Mouse (Mus musculus): ENCODE data around the gene Tacr2.
A peak's percentile ranks its signal among the peaks of the same experiment; 100 is the strongest.

Tacr2 gene

DNA sequence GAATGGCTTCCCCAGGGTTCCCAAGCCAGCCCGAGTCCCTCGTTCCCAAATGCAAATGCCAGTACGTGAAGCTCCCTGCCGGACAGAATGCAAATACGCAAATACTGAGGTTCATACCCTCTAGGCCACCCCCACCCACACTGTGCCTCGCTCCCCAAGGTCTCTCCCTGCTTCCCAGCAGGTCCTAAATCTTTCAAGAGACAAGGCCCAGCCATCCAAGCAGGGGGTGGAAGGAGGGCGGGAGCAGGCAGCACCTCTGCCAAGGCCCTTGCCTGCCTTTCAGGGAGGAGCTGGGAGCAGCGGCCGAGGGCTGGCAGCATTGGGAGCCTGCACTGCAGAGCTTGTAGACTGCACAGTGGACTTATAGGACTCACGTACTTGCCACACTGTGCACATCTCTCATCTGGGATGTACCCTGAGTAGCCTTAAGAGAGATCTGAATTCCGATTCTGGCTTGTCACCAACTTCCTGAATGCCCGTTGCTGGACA, at the start of gene Tacr2:
Gene Tacr2, plus strand, starts transcription at position 439 of the 489 bp plus-strand sequence.
- no peak for DNase-seq (ENCODE audit: low spot score in 2 of 2)

- DNase-seq (ENCODE audit: low spot score in 2 of 2) = no peak
Measured at GRCm38 (mm10) chr10:62202574-62202973, 49.7 kb upstream of the Tacr2 start.

DNA sequence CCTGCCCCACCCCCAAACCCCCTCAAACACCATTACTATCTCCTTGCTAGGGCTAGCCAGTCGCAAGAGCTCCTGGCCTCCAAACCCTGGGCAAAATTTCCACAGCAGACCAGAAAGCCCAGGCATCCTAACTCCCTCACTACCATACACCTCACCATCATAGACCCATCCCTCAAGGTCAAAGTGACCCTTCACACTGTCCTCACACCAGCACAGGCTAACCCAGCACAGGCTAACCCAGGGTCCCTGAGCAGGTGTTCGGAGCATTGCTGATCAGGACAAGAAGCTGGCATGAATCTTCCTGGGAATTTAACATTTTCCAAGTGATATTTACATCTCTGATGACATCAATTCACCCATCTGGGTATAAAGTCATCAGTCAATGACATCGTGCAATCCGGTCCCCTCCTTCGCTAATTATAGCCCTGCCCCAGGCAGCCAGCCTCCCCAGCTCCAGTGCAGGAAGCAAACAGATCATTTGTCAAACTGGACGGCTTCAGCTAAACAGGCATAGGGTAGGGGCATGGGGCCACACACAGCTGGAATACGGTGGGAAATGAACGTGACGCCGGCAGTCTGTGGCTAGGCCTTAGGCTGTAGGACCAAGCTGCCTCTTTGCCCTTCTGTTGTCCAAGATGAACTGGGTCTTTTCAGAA, 43.9 kb upstream of the Tacr2 start:
- DNase-seq (ENCODE audit: low spot score in 2 of 2) = no peak

GRCm38 (mm10) chr10:62211310-62211709, 40.9 kb upstream of the Tacr2 start:
- DNase-seq (ENCODE audit: low spot score in 2 of 2) = no peak

DNA sequence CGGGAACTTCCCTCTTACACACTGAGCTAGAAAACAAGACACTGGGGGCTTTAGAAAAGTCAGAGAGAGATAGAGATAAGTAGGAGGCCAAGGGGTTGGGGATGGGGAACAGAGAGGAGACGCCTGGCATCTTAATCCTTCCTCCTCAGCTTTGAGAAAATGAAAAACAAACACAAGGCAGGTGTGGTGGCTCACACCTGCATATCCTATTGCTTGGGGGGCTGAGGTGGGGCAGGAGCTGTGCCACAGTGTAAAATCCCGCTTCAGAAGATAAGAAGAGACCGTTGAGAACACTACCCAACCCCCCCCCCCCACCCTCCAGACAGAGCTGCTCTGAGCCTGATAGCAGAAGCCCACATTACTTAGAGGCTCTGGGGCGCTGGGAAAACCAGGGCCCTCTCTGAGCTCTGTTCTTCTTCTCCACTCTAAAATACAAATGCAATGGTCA, 37.0 kb upstream of the Tacr2 start:
- no peak for DNase-seq (ENCODE audit: low spot score in 2 of 2)

GRCm38 (mm10) chr10:62215633-62216032, 36.6 kb upstream of the Tacr2 start:
- no peak for DNase-seq (ENCODE audit: low spot score in 2 of 2)

- DNase-seq (ENCODE audit: low spot score in 2 of 2) = no peak
Measured at GRCm38 (mm10) chr10:62216595-62216994, 35.6 kb upstream of the Tacr2 start.

- DNase-seq (ENCODE audit: low spot score in 2 of 2) = no peak
Measured at GRCm38 (mm10) chr10:62217196-62217595, 35.0 kb upstream of the Tacr2 start.

GRCm38 (mm10) chr10:62218044-62218788, 34.0 kb upstream of the Tacr2 start:
- DNase-seq (ENCODE audit: low spot score in 2 of 2) = no peak

DNA sequence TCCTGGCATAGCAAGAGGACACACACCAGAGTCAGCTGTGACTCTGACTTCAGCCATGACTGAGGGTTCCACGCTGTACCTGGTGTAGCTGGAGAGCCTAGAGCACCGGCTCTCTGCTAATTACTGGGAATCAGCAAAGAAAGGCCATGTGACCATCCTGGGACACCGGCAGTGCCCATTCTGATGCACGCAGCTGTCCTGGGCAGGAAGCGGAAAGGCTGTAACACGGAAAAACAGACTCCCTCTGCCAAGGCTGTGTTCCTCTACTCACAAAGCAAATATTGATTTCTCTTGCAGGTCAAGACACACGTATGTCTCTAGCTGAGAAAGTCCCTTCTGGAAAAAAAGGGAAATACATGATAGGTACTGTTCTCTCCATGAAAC, 33.5 kb upstream of the Tacr2 start:
- DNase-seq (ENCODE audit: low spot score in 2 of 2) = no peak

DNA sequence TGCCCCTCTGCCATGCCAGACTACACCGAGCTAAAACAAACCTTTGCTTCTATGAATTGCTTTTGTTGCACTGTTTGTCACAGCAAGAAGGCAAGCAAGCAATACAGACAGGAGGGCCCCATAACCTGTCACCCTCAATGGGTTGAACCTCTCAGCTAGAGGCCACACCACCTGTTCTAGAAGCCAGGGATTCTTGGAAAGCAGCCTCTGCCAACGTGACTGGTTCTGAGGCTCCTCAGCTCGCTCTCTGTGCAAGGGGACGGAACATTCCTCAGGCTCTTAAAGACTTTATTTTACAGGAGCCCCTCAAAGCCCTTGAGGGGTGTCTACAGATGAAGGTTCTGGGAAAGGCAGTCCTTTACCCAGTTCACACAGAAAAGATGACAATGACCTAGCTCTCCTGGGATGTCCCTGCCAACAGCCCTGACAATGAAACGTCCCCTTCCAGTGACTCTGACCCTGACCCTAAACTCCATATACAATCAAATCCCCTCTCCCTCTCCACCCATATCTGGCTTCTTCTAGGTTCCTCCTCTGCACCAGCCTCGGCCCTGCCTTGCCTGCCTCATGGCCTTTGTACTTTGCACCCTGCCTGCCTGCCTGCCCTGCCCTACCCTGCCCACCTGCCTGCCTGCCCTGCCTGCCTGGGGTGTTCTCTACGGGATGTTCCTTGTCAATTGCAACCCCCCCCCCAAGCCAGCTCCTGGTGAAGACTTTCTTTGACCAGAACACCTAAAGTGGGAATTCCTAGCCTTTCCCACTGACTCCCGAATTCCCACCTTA, 31.3 kb upstream of the Tacr2 start:
- DNase-seq (ENCODE audit: low spot score in 2 of 2) = no peak

DNA sequence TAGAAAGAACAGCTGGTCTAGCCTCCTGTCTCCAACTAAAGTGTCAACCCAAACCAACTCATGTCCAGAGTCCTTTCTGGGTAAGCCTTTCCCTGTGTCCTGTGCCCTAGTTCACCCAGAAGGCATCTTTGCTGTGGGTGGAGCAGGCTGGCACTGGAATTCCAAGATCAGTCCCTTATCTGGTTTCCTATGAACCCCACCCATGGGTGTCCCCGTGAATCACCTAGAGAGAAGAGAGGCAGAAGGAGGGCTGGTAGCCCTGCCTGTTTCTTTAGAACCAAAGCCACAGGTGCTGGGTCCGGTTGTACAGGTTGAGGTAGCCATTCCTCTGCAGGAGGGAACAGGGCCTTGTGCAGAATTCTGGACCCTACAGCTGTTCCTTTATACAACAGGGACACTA, 30.6 kb upstream of the Tacr2 start:
- no peak for DNase-seq (ENCODE audit: low spot score in 2 of 2)

DNA sequence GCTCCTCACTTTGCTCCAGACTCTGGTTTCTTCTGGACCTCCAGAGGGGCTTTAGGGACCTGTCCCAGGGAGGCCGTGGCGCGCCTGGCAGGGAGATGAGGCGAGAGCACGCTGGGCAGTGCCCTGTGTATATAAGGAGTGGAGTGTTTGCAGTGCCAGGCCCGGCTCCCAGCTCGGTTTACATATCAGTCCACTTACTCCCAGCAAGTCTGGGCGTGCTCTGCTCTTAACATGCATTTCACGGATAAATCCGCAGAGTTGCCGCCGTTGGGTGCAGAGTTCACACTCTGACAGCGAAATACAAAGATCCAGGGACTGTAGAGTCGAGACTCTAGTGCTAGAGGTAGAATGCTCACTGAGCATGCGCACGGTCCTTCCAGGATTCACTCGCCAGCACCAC, 29.5 kb upstream of the Tacr2 start:
- no peak for DNase-seq (ENCODE audit: low spot score in 2 of 2)

DNA sequence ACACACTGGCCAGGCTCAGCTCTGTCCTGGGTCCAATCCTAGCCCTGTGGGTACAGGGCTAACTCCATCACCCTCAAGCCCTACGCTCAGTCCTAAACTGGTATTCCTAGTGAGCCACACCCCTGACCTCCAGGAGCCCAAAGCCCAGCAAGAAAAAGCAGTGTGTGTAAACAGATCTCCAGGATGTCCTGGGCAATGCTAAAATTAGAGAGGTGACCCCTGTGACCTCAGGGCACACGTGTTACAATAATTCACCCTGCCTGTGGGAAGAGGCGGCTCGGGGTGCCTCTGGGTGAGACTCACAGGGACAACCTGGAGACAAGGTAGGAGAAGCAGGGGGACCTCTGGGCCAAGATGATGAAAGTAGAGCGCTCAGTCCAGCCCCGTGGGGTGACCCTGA, 28.0 kb upstream of the Tacr2 start:
- DNase-seq (ENCODE audit: low spot score in 2 of 2) = no peak

DNA sequence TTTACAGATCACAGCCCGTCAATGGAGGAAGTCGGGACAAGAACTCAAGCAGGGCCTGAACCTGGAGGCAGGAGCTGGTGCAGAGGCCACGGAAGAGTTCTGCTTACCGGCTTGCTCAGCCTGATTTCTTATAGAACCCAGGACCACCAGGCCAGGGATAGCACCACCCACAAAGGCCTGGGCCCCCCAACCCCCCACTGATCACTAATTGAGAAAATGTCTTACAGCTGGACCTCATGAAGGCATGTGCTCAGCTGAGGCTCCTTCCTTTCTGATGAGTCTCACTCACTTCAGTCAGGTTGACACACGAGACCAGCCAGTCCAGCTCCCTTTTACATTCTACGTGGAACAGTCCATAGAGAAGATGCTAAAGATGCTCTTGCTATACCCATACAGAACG, 26.4 kb upstream of the Tacr2 start:
- DNase-seq (ENCODE audit: low spot score in 2 of 2) = no peak

DNA sequence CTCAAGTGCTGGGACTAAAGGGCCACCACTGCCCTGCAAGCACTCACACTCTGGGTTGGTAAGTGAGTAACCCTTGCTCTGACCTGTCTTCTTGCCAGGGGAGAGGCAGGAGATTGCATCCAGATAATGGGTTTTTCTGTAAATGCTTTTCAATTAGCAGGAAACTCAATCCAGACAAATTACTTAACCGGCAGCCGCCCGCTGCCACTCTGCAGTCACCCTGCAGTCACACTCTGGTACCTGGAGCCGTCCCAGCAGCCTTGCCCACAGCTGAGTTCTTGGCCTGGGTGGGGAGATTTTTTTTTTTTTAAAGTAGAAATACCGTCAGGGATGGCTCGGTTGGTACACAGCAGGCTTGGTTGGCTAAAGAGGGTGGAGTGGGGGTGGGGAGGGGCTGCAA, 24.1 kb upstream of the Tacr2 start:
- no peak for DNase-seq (ENCODE audit: low spot score in 2 of 2)

DNA sequence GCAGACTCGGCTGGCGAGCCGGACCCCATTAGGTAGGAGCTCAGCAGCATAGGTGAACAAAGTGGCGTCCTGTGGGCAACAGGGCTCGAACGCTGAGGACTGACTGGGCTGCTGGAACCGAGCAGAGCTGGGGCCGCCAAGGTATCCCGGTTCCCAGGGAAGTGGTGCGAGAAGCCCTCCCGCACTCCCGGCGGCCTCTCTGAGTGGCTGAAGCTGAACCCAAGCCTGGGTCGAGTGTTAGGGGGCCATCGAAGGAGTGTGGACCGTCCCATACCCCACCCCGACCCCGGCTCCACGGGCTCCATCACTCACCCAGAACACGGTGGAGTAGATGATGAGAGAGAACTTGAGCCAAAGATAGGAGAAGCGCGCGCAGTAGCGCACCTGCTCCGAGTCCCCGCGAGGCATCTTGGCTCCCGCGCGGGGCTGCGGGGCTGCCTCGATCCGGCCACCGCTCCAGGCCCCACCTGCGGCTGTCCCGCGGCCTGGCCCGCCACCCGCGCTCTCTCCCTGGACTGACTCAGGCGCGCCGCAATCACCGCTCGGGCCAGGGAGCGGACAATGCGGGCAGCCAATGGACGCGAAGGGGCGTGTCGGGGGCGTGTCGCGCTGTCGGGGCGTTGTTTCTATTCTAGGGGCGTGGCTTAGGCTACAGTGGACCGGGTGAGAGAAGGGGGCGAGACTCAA, 21.4 kb upstream of the Tacr2 start, which contains the start of gene Tspan15:
Gene Tspan15, minus strand, starts transcription at position 544 of the 687 bp plus-strand sequence.
- peak; percentile 58 to 74 for DNase-seq (ENCODE audit: low spot score in 2 of 2)

DNA sequence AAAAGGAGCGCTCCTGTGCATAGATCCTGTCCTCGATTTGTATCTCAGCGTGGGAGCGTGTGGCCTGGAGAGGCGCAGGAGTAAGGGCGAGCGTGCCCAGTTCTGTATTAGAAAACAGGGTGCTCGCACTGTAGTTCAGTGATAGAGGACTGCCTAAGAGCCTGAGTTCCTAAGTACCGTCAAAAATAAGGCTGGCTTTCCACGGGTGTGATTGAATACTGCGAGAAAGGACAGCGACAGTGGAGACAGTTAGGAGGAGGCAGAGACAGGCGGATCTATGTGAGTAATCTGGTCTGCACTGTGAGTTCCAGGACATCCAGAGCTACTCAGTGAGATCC, 20.9 kb upstream of the Tacr2 start:
- no peak for DNase-seq (ENCODE audit: low spot score in 2 of 2)

- DNase-seq (ENCODE audit: low spot score in 2 of 2) = no peak
Measured at GRCm38 (mm10) chr10:62231811-62232210, 20.4 kb upstream of the Tacr2 start.

GRCm38 (mm10) chr10:62236165-62236564, 16.1 kb upstream of the Tacr2 start:
- no peak for DNase-seq (ENCODE audit: low spot score in 2 of 2)

DNA sequence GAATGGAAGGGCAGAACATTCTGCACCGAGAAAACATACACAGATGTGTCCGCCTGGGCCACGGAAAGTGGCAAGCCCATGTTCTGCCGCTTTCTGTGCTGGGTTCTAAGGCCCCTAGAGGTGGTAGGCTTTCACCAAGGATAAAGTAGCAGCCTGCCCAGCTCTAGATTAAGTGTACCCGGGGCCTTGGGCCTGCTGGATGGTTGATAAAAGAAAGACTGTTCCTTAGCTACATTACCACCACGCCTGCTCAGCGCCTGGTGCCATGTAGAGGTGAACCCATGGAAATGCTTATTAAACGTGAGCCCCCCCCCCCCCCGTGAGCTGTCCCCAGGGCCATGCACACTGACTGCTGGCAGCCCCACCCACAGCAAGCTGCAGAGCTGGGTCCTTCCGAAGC, 15.0 kb upstream of the Tacr2 start:
- no peak for DNase-seq (ENCODE audit: low spot score in 2 of 2)

GRCm38 (mm10) chr10:62238688-62239087, 13.6 kb upstream of the Tacr2 start:
- DNase-seq (ENCODE audit: low spot score in 2 of 2) = no peak
